Mouse (Mus musculus): Measurements from ENCODE around the gene Anapc10.

Gene Anapc10

DNA sequence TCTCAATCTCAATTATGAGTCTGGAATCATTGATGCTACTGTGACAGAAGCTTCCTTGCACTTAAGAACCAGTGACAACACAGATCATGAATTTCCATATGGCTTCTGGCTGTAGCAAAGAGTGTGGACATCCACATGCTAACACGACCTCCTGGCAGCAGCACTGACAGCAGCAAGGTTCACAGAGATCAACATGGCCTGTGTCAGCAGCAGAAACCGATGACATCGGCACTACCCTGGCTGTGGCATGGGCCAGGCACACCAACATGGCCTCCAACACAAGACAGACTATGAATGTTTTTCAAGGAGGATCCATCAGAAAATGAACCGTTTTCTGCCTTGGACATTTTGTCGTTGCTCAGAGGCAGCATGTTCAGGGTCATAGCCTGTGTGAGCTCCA lies 114.9 kb downstream of the Anapc10 start:
- in situ Hi-C loops (cut with MboI, MseI) = no loop called here
